Mouse (Mus musculus): ENCODE results near the gene Xrra1.
A peak's percentile ranks its signal among the peaks of the same experiment; 100 is the strongest.

GRCm38 (mm10) chr7:99853350-99853749 is 5.6 kb upstream of the Xrra1 start:
- TF ChIP-seq CTCF (IDR thresholded peaks at IDR 0.05; ENCODE audit: low read depth) (peak; percentile 26; the same call in 1 of the 2 replicates), EP300 (IDR thresholded peaks at IDR 0.05; ENCODE audit: low read depth) (no peak)

Measured in liver, embryonic 14.5 days (tissue).